Mouse (Mus musculus): ENCODE data around the gene Gm12184. TPM values are rescaled to one million over a fixed set of nuclear protein-coding genes. Genes with fewer than 3 reads are reported as not detected.

The Gm12184 gene
- polyA plus RNA-seq, 1 experiment = 28.7 TPM

DNA sequence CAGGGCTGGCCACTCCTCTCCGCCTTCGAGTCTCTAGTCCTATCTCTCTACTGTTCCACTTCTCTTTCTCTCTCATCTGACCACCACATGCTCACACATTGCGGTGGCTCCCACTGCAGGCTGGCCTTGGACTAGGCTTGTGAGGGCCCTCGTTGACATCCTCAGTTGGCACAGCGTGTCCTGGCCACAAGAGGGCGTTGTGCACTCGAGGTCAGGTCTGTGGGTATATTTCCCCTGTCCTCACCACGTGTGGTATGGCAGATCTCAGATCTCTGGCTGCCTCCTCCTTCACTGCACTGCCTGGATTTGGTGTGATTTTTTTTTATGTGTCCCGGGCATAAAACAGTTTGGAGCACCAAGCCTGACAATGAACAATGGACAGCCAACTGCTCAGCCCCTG is 49.8 kb downstream of the Gm12184 start:
- DNase-seq (ENCODE audit: extremely low spot score in 1 of 2, low spot score in 1 of 2) = no peak

DNA sequence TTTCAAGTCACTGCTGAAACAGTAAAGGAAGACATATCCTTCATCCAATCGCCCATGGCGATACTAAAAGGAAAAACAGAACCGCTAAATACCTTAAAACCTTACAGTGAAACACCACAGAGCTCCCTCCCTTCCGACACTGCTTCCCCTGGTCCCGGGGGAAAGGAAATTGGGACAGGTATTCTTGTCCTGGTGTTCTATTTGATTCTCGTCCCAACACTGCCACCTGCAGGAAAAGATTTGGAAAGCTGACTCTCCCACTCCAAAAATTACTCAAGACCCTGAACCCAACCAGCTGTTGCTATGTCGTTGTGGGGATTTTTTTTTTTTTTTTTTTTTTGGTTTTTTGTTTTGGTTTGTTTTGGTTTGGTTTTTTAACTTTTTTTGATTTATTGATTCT is 51.0 kb downstream of the Gm12184 start:
- DNase-seq (ENCODE audit: extremely low spot score in 1 of 2, low spot score in 1 of 2) = peak in 1 of 2 experiments; percentile 85

Other genes with a start within 250 kb of the Gm12184 start
- gene Rack1, start 26.3 kb downstream of the Gm12184 start, polyA plus RNA-seq (2012; rRNA removed) = 453 and 472 TPM in 2 replicates
- 41.4 and 47.6 TPM in 2 replicates for gene Trim41, start 9.3 kb downstream of the Gm12184 start, polyA plus RNA-seq (2012; rRNA removed)
- 3.7 and 4.6 TPM in 2 replicates for gene Trim7, start 515 bp downstream of the Gm12184 start, polyA plus RNA-seq (2012; rRNA removed)
- 12.1 and 12.7 TPM in 2 replicates for gene Irgm1, start 45.0 kb upstream of the Gm12184 start, polyA plus RNA-seq (2012; rRNA removed)
- 0.13 and 0.18 TPM in 2 replicates for gene Gm5431, start 75.6 kb upstream of the Gm12184 start, polyA plus RNA-seq (2012; rRNA removed)
- gene Psme2b, start 119.5 kb upstream of the Gm12184 start, polyA plus RNA-seq (2012; rRNA removed) = 0.90 and 1.5 TPM in 2 replicates
- gene Olfr56, start 152.2 kb upstream of the Gm12184 start, polyA plus RNA-seq (2012; rRNA removed) = 0.10 and 0.11 TPM in 2 replicates
- gene 9930111J21Rik1, start 152.7 kb upstream of the Gm12184 start, polyA plus RNA-seq (2012; rRNA removed) = 0.42 and 0.64 TPM in 2 replicates
- 0.08 and 0.12 TPM in 2 replicates for gene Gm12185, start 165.6 kb upstream of the Gm12184 start, polyA plus RNA-seq (2012; rRNA removed)
- 1.3 and 1.8 TPM in 2 replicates for gene Tgtp1, start 167.5 kb upstream of the Gm12184 start, polyA plus RNA-seq (2012; rRNA removed)
- 1.3 TPM in 2 replicates for gene 9930111J21Rik2, start 224.6 kb upstream of the Gm12184 start, polyA plus RNA-seq (2012; rRNA removed)
- gene Tgtp2, start 237.6 kb upstream of the Gm12184 start, polyA plus RNA-seq (2012; rRNA removed) = 1.4 and 1.6 TPM in 2 replicates
- gene Ifi47, start 249.9 kb upstream of the Gm12184 start, polyA plus RNA-seq (2012; rRNA removed) = 1.7 and 2.0 TPM in 2 replicates

Measured in frontal cortex, adult 2 months (tissue).